Mouse (Mus musculus): ENCODE measurements around the gene Olfr555. TPM values are rescaled to one million over a fixed set of nuclear protein-coding genes. Genes with fewer than 3 reads are reported as not detected.

Olfr555 gene
- total RNA-seq (2023; ENCODE audit: inconsistent age): not detected in 4 replicates

DNA sequence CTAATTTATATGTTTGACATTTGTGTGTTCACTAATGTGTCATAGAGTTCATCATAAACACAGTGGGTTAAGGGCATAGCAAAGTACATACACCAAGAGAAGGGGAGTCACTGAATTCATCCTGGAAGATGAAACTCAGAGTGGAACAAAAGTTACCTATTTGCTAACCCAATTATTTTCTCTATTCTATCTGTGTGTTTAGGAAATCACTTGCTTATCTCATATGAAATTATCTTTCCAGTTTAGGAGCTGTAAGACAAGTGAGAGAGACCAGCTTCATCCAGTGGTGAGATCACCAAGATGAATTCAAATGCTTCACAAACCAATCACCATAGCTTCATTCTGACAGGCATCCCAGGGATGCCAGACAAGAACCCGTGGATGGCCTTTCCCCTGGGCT, at the start of gene Olfr555:
TSS of gene Olfr555 (plus strand) at position 301 of the 400 bp plus-strand sequence.

DNA sequence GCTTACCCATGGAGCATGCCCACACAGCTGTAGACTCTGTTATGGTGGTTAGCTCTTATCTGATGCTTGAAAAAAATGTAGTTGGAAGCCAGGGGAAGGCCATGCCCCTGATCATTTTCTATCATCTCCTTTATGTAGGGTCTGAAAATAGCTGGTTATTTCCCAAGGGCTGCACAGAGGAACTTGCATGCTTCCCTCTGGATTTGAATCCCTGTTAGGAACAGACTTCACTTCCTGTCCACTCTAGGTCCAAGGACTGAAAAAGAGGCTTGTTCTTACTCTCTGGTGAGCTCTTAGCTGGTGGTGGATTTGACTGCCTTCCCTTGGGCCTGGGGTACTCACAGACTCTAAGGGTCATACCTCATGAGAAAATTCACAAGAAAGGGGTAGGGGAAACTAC, 40.5 kb upstream of the Olfr555 start, which contains the start of gene Olfr553:
TSS of gene Olfr553 (minus strand) at position 101 of the 400 bp plus-strand sequence.

DNA sequence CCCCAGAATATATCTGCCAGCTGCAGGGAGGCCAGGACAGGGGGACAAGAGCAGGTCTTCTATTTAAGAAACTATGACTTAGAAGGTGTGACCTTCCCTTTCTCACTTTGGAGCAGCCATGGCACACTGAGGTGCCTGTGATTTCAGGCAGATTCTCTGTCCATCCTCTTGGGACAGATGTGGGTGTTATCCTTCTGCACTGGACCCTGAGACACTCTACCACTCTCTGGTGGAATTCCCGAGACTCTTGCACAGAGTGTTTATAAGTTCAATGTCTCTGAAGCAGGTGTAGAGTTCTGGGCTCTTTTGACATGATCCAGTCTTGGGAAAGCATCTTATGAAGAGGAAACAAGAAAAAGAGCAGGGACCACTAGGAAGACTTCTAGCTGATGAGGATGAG, 20.5 kb upstream of the Olfr555 start, which contains the start of gene Olfr554:
TSS of gene Olfr554 (plus strand) at position 301 of the 400 bp plus-strand sequence.

DNA sequence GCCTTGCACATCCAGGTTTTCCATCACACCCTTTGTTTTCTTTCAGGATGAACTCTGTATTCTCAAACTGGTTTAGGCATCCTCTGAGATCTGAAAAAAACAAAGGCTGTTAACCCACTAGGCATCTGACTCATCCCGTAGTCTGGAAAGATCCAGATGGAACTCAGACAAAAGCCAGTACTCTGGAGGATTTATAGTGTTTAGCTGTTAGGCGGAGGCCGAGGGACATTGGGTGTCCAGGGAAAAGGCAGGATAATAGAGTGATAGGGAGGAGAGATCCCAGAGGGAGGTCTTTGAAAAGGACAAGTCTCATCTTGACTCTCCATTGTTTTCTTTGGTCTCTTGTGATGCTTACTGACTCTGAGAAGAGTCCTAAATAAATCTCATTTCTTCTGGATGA, 6.0 kb downstream of the Olfr555 start, which contains the start of gene Olfr556:
TSS of gene Olfr556 (plus strand) at position 301 of the 400 bp plus-strand sequence.

DNA sequence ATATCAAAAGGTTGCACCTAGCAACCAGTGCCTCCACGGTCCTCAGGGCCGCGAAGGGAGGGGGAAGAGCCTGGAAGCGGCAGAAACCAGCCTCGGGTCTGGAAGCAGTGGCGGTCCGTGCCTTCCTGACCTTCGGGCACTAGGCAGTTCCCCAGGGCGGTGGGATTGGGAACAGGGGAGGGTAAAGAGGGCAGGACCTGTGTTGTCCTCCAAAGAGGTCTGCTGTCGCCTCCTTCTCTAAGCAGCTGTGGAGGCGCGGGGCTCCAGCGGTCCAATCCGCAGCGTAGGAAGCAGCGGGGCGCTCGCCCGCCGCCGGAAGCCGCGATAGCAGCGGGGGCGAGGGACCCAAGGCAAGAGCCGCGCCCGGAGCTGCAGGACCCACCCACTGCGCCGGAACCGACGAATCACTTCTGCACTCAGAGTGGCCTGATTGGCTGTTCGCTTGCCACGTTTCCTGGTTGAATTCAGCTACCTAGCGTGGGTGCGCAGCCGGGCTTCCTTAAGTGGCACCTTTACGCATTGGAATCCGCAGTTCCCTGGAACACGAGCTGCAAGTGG, 28.4 kb downstream of the Olfr555 start, which contains the start of gene Trim68:
TSS of gene Trim68 (minus strand) at position 384 of the 558 bp plus-strand sequence.

DNA sequence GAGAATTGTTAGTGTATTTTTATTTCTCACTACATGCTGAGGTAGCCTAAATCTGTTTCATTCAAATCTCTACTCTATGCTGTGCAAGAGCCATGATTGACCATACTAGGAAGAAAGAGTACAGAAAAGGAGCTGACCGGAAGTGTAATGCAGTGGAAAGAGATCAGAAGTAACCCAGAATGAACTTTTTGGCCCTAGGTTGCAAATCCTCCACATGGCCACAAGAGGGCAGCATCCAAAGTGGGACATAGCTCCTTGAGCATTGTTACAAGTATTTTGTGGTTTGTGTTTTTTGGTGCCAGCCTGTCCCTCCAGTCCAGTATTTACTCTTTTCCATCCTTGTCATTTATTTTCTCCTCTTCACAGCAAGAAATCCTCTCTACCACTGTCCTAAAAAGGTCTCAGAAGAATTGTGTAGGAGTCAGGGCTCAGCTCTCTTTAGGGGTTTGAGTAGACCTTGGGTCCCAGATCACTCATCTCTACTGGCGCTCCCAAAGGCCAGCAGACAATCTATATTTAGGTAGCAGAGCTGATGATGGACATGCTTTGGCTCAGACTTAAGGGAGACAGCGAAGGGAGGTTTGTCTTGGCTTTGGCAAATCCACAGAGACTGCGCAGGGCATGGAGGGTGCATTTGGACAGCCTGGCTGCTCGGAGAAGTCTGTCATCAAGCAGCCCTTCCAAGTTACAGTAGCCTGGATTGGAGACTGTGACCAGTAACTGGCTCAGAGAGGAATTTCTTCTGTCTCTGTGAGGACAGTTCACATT, 36.9 kb downstream of the Olfr555 start, which contains the start of gene Olfr557:
TSS of gene Olfr557 (plus strand) at position 553 of the 768 bp plus-strand sequence.

DNA sequence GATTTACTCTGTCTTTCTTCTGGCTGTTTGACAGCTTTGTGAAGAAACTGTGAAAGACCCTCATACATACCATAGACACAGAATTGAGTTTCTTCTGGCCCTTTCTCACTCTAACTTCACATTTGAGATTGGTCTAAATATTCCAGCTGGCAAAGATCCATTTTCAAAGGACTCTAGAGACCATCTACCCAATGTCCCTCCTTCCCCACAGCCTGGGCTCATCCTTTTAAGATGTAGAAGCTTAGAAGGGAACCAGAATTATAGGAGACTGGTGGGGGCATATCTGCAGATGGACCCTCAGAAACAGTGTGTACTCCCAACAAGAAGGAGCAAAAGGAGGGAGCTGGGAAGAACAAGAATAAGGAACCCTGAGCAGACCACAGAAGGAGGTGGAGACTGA, 43.3 kb downstream of the Olfr555 start, which contains the start of gene Olfr558:
TSS of gene Olfr558 (plus strand) at position 301 of the 400 bp plus-strand sequence.

Other genes with a start within 250 kb of the Olfr555 start
- 36.5 to 47.4 TPM (median 43.8 TPM) in 4 replicates for gene Rrm1, start 217.1 kb upstream of the Olfr555 start, total RNA-seq (2023; ENCODE audit: inconsistent age)
- gene Olfr543, start 177.1 kb upstream of the Olfr555 start, total RNA-seq (2023; ENCODE audit: inconsistent age): not detected in 4 replicates
- not detected in 4 replicates for gene Olfr544, start 170.5 kb upstream of the Olfr555 start, total RNA-seq (2023; ENCODE audit: inconsistent age)
- gene Olfr545, start 159.2 kb upstream of the Olfr555 start, total RNA-seq (2023; ENCODE audit: inconsistent age): not detected in 4 replicates
- gene Olfr547, start 124.1 kb upstream of the Olfr555 start, total RNA-seq (2023; ENCODE audit: inconsistent age): not detected in 4 replicates
- not detected in 4 replicates for gene Olfr548-ps1, start 117.9 kb upstream of the Olfr555 start, total RNA-seq (2023; ENCODE audit: inconsistent age)
- gene Olfr549, start 109.0 kb upstream of the Olfr555 start, total RNA-seq (2023; ENCODE audit: inconsistent age): not detected in 4 replicates
- 33.8 to 44.8 TPM (median 38.9 TPM) in 4 replicates for gene Trim21, start 93.3 kb upstream of the Olfr555 start, total RNA-seq (2023; ENCODE audit: inconsistent age)
- gene Olfr550, start 87.4 kb upstream of the Olfr555 start, total RNA-seq (2023; ENCODE audit: inconsistent age): not detected in 4 replicates
- not detected in 4 replicates for gene Olfr551, start 66.9 kb upstream of the Olfr555 start, total RNA-seq (2023; ENCODE audit: inconsistent age)
- gene Olfr552, start 61.1 kb upstream of the Olfr555 start, total RNA-seq (2023; ENCODE audit: inconsistent age): 0.16 to 0.18 TPM in 2 of 4 replicates, not detected in the others
- gene Olfr553, start 40.6 kb upstream of the Olfr555 start, total RNA-seq (2023; ENCODE audit: inconsistent age): not detected in 4 replicates
- gene Olfr554, start 20.4 kb upstream of the Olfr555 start, total RNA-seq (2023; ENCODE audit: inconsistent age): not detected in 4 replicates
- not detected in 4 replicates for gene Olfr556, start 6.1 kb downstream of the Olfr555 start, total RNA-seq (2023; ENCODE audit: inconsistent age)
- 17.1 to 19.9 TPM (median 18.1 TPM) in 4 replicates for gene Trim68, start 28.5 kb downstream of the Olfr555 start, total RNA-seq (2023; ENCODE audit: inconsistent age)
- not detected in 4 replicates for gene Olfr557, start 37.1 kb downstream of the Olfr555 start, total RNA-seq (2023; ENCODE audit: inconsistent age)
- gene Olfr558, start 43.4 kb downstream of the Olfr555 start, total RNA-seq (2023; ENCODE audit: inconsistent age): not detected in 4 replicates
- not detected in 4 replicates for gene Olfr33, start 60.2 kb downstream of the Olfr555 start, total RNA-seq (2023; ENCODE audit: inconsistent age)
- not detected in 4 replicates for gene Olfr559, start 68.7 kb downstream of the Olfr555 start, total RNA-seq (2023; ENCODE audit: inconsistent age)
- not detected in 4 replicates for gene Olfr560, start 100.5 kb downstream of the Olfr555 start, total RNA-seq (2023; ENCODE audit: inconsistent age)
- gene Olfr78, start 100.6 kb downstream of the Olfr555 start, total RNA-seq (2023; ENCODE audit: inconsistent age): not detected in 4 replicates
- gene Olfr561, start 112.4 kb downstream of the Olfr555 start, total RNA-seq (2023; ENCODE audit: inconsistent age): not detected in 4 replicates
- not detected in 4 replicates for gene Olfr564, start 144.7 kb downstream of the Olfr555 start, total RNA-seq (2023; ENCODE audit: inconsistent age)
- not detected in 4 replicates for gene Olfr566, start 199.9 kb downstream of the Olfr555 start, total RNA-seq (2023; ENCODE audit: inconsistent age)
- gene Olfr568, start 218.3 kb downstream of the Olfr555 start, total RNA-seq (2023; ENCODE audit: inconsistent age): not detected in 4 replicates
- not detected in 4 replicates for gene Olfr569, start 232.1 kb downstream of the Olfr555 start, total RNA-seq (2023; ENCODE audit: inconsistent age)
- gene Olfr570, start 235.8 kb downstream of the Olfr555 start, total RNA-seq (2023; ENCODE audit: inconsistent age): not detected in 4 replicates